25 mouse cellular contexts compared by ENCODE assay signal in the genomic region with DNA sequence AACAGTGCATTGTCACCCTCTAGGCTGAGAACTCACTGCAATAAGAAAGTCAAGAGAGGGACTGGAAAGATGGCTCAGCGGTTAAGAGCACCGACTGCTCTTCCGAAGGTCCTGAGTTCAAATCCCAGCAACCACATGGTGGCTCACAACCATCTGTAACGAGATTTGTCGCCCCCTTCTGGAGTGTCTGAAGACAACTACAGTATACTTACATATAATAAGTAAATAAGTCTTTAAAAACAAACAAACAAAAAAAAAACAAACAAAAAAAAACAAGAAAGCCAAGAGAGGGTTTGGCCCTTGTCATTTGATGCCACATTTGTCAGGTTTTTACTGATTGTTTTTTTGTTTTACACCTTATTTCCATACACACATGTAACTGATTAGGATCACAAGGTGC. TPM values are rescaled to one million over a fixed set of nuclear protein-coding genes. Genes with fewer than 3 reads are reported as not detected.
DNase-seq lines count a peak whose midpoint lies in the region; ATAC-seq and TF ChIP-seq lines count a peak whose summit lies in the region.
"Had no signal": no experiment of that assay in that cellular context is flagged by ENCODE, and none has a peak within 500 bp of the region (broad histone marks: within the 10 kb centered on the region; RNA-seq: fewer than 3 reads in every experiment).

No protein-coding gene starts in this region.

- H3K4me1 ChIP-seq in kidney, postnatal 0 days (replicated peaks; ENCODE audit: insufficient read depth, low read length): no peaks in the 10 kb centered on the region
- peaks cover 0 to 11% of the 10 kb centered on the region in 2 experiments; a peak in 3 of 4 replicates for H3K4me1 ChIP-seq in liver, embryonic 14.5 days (replicated peaks; ENCODE audit: control insufficient read depth in 2 of 2, insufficient read depth in 2 of 2, low read length in 1 of 2)
- H3K4me1 ChIP-seq in liver, embryonic 12.5 days: peaks cover 24% of the 10 kb centered on the region
- H3K4me1 ChIP-seq in E14TG2a.4 (replicated peaks; ENCODE audit: low read depth, low read length) (peaks cover 34% of the 10 kb centered on the region), MEL (ENCODE audit: control insufficient read depth in 1 of 2, insufficient read depth in 2 of 2, low read length in 2 of 2) (peaks cover 5 to 8% of the 10 kb centered on the region in 2 experiments; a peak in 3 of 4 replicates)
- H3K4me1 ChIP-seq: forebrain, embryonic 10.5 days; forebrain, embryonic 13.5 days; heart, embryonic 10.5 days; heart, embryonic 13.5 days; hindbrain, embryonic 12.5 days; hindbrain, embryonic 15.5 days had no signal

- no peaks in the 10 kb centered on the region for H3K36me3 ChIP-seq in kidney, postnatal 0 days (ENCODE audit: insufficient read depth, low read length)
- H3K36me3 ChIP-seq in liver, embryonic 14.5 days (replicated peaks; ENCODE audit: control insufficient read depth, insufficient read depth, low read depth): no peaks in the 10 kb centered on the region
- H3K36me3 ChIP-seq in liver, embryonic 12.5 days: no peaks in the 10 kb centered on the region
- H3K36me3 ChIP-seq in E14TG2a.4 (ENCODE audit: insufficient read depth, low read length) (no peaks in the 10 kb centered on the region), MEL (ENCODE audit: control insufficient read depth in 1 of 2, insufficient read depth in 2 of 2, low read length in 2 of 2) (0 out of 4 replicates have a peak, but pooled peaks cover 0 to 2% of the 10 kb centered on the region in 2 experiments)
- H3K36me3 ChIP-seq: forebrain, embryonic 10.5 days; heart, embryonic 10.5 days; heart, embryonic 13.5 days; hindbrain, embryonic 12.5 days; hindbrain, embryonic 15.5 days had no signal

- H3K27me3 ChIP-seq in kidney, postnatal 0 days (ENCODE audit: insufficient read depth, low read length): no peaks in the 10 kb centered on the region
- no peaks in the 10 kb centered on the region for H3K27me3 ChIP-seq in liver, embryonic 14.5 days (ENCODE audit: control insufficient read depth, insufficient read depth, low read length)
- no peaks in the 10 kb centered on the region for H3K27me3 ChIP-seq in liver, embryonic 12.5 days (replicated peaks)
- H3K27me3 ChIP-seq in E14TG2a.4 (ENCODE audit: insufficient read depth, low read length): no peaks in the 10 kb centered on the region
- no peaks in the 10 kb centered on the region for H3K27me3 ChIP-seq in MEL (ENCODE audit: control insufficient read depth in 1 of 2, insufficient read depth in 2 of 2, low read length in 2 of 2)
- H3K27me3 ChIP-seq: forebrain, embryonic 13.5 days; heart, embryonic 13.5 days; hindbrain, embryonic 12.5 days; hindbrain, embryonic 15.5 days had no signal

- no peaks in the 10 kb centered on the region for H3K79me2 ChIP-seq in MEL (ENCODE audit: control insufficient read depth, insufficient read depth, low read length, poor library complexity)

- H3K9ac ChIP-seq in kidney, postnatal 0 days (ENCODE audit: low read depth, low read length): no peak overlapping the region
- no peak overlapping the region for H3K9ac ChIP-seq in liver, embryonic 14.5 days (replicated peaks)
- H3K9ac ChIP-seq in liver, embryonic 12.5 days: no peak overlapping the region
- no peak overlapping the region for H3K9ac ChIP-seq in MEL (ENCODE audit: control insufficient read depth, low read depth, low read length, poor library complexity, severe bottlenecking)
- H3K9ac ChIP-seq: forebrain, embryonic 13.5 days; heart, embryonic 13.5 days; hindbrain, embryonic 12.5 days; hindbrain, embryonic 15.5 days had no signal

- TF ChIP-seq CTCF in kidney, postnatal 0 days (IDR thresholded peaks at IDR 0.05; ENCODE audit: low read depth): peak; percentile 28; the same call in 1 of the 2 replicates
- TF ChIP-seq CTCF in liver, embryonic 14.5 days (IDR thresholded peaks at IDR 0.05; ENCODE audit: low read depth): 0 out of 2 replicates have a peak, but pooled peaks have one; percentile 16
- TF ChIP-seq CTCF in E14TG2a.4 (conservative IDR thresholded peaks at IDR 0.05; ENCODE audit: low read length): peak; percentile 23; the same call in 1 of the 2 replicates
- TF ChIP-seq CTCF in MEL (IDR thresholded peaks at IDR 0.05 in 2 of 3, conservative IDR thresholded peaks at IDR 0.05 in 1 of 3; ENCODE audit: control insufficient read depth in 1 of 3, insufficient read depth in 1 of 3, low read depth in 2 of 3, low read length in 3 of 3, poor library complexity in 1 of 3, severe bottlenecking in 1 of 3): peak in 2 of 3 experiments; percentile 51 to 56; a peak in 4 of 6 replicates

- no peak for ATAC-seq in kidney, postnatal 0 days (replicated peaks; ENCODE audit: low FRiP score, low read depth)
- ATAC-seq in liver, embryonic 14.5 days (ENCODE audit: insufficient read depth): no peak
- ATAC-seq in liver, embryonic 12.5 days: no peak
- ATAC-seq: CD4-positive, CD25-positive, alpha-beta regulatory T cell, adult 4 months; forebrain, embryonic 13.5 days; forebrain, embryonic 16.5 days had no signal

- TF ChIP-seq RAD21 in MEL (IDR thresholded peaks at IDR 0.05; ENCODE audit: low read depth, low read length): no peak

- no peak overlapping the region for H3K27ac ChIP-seq in kidney, postnatal 0 days
- no peak overlapping the region for H3K27ac ChIP-seq in liver, embryonic 14.5 days
- H3K27ac ChIP-seq in liver, embryonic 12.5 days: no peak overlapping the region
- no peak overlapping the region for H3K27ac ChIP-seq in MEL (ENCODE audit: control insufficient read depth, low read depth, low read length)
- H3K27ac ChIP-seq: forebrain, embryonic 10.5 days; forebrain, embryonic 13.5 days; heart, embryonic 10.5 days; heart, embryonic 13.5 days; hindbrain, embryonic 12.5 days; hindbrain, embryonic 15.5 days had no signal

- 71% methylated on average over 5 of the region's 5 CpGs for WGBS in kidney, postnatal 0 days
- 54% methylated on average over 5 of the region's 5 CpGs for WGBS in liver, embryonic 14.5 days (ENCODE audit: insufficient replicate concordance)
- WGBS in liver, embryonic 12.5 days (ENCODE audit: insufficient replicate concordance): 69% methylated on average over 5 of the region's 5 CpGs

- no peak overlapping the region for H3K4me2 ChIP-seq in kidney, postnatal 0 days (ENCODE audit: low read length)
- no peak overlapping the region for H3K4me2 ChIP-seq in liver, embryonic 14.5 days (ENCODE audit: low read depth)
- H3K4me2 ChIP-seq in liver, embryonic 12.5 days: no peak overlapping the region
- H3K4me2 ChIP-seq: forebrain, embryonic 13.5 days; heart, embryonic 13.5 days; hindbrain, embryonic 12.5 days; hindbrain, embryonic 15.5 days had no signal

- TF ChIP-seq POLR2A in MEL (IDR thresholded peaks at IDR 0.05; ENCODE audit: control insufficient read depth in 1 of 2, insufficient read depth in 1 of 2, low read depth in 1 of 2, low read length in 2 of 2, poor library complexity in 1 of 2): no peak

- DNase-seq in kidney, postnatal 0 days (ENCODE audit: low spot score): no peak
- no peak for DNase-seq in kidney, postnatal 14 days
- no peak for DNase-seq in liver, embryonic 14.5 days (ENCODE audit: low read depth in 3 of 3, low spot score in 3 of 3)
- DNase-seq in MEL (ENCODE audit: low read depth, low spot score): peak; percentile 63
- no peak for DNase-seq in spleen, postnatal 10 days (ENCODE audit: low spot score in 2 of 2)
- no peak for DNase-seq in adrenal gland, adult 8-10 months
- DNase-seq: adrenal gland, adult 2 months; adrenal gland, postnatal 25 days; cerebellum, adult 11-12 months; cerebellum, adult 8-10 months; cerebellum, postnatal 10 days; cerebellum, postnatal 36 days; gastrocnemius, postnatal 25 days; heart, adult 18-20 months; heart, postnatal 14 days had no signal

- H3K9me3 ChIP-seq in kidney, postnatal 0 days (replicated peaks; ENCODE audit: low read length): no peaks in the 10 kb centered on the region
- H3K9me3 ChIP-seq in liver, embryonic 14.5 days (ENCODE audit: control insufficient read depth, low read length): no peaks in the 10 kb centered on the region
- H3K9me3 ChIP-seq in liver, embryonic 12.5 days (replicated peaks): no peaks in the 10 kb centered on the region
- H3K9me3 ChIP-seq in E14TG2a.4 (ENCODE audit: low read length) (no peaks in the 10 kb centered on the region), MEL (replicated peaks; ENCODE audit: insufficient read depth, low read length) (no peaks in the 10 kb centered on the region)
- H3K9me3 ChIP-seq: forebrain, embryonic 10.5 days; forebrain, embryonic 13.5 days; heart, embryonic 10.5 days; heart, embryonic 13.5 days; hindbrain, embryonic 12.5 days; hindbrain, embryonic 15.5 days had no signal

- H3K4me3 ChIP-seq in kidney, postnatal 0 days (replicated peaks; ENCODE audit: low read depth, low read length): no peak overlapping the region
- H3K4me3 ChIP-seq in liver, embryonic 14.5 days (ENCODE audit: insufficient read depth in 1 of 2, low read depth in 2 of 2, low read length in 2 of 2): no peak overlapping the region
- no peak overlapping the region for H3K4me3 ChIP-seq in liver, embryonic 12.5 days
- H3K4me3 ChIP-seq in E14TG2a.4 (replicated peaks; ENCODE audit: low read length): no peak overlapping the region
- no peak overlapping the region for H3K4me3 ChIP-seq in MEL (ENCODE audit: control insufficient read depth in 1 of 2, insufficient read depth in 1 of 2, low read depth in 2 of 2, low read length in 2 of 2)
- H3K4me3 ChIP-seq: forebrain, embryonic 10.5 days; forebrain, embryonic 13.5 days; heart, embryonic 10.5 days; heart, embryonic 13.5 days; hindbrain, embryonic 12.5 days; hindbrain, embryonic 15.5 days had no signal

- TF ChIP-seq EP300 in liver, embryonic 14.5 days (IDR thresholded peaks at IDR 0.05; ENCODE audit: low read depth): no peak
- no peak for TF ChIP-seq EP300 in MEL (IDR thresholded peaks at IDR 0.05; ENCODE audit: low read depth in 1 of 2, low read length in 2 of 2)

RNA-seq across cellular contexts. Expression of a gene that starts 11.5 kb away (rescaled TPM):
- 30.2 and 31.6 TPM in 2 replicates for polyA plus RNA-seq in kidney, postnatal 0 days (2015; fragmentation: Nextera tagmentation; extraction: Ambion mirVana)
- polyA plus RNA-seq in liver, embryonic 14.5 days (2012; rRNA removed): 6.1 and 6.6 TPM in 2 replicates
- 7.7 and 9.0 TPM in 2 replicates for polyA plus RNA-seq in liver, embryonic 14.5 days (2014; fragmentation: Nextera tagmentation; extraction: Ambion mirVana)
- polyA plus RNA-seq in liver, embryonic 12.5 days (2016; fragmentation: Nextera tagmentation; extraction: Ambion mirVana): 10.0 and 10.5 TPM in 2 replicates
- total RNA-seq in MEL (2012; rRNA removed): 22.8 and 24.0 TPM in 2 replicates
- 10 to 100 TPM in 1 of 2 experiments, not detected in 1; 84.9 TPM for polyA plus RNA-seq in MEL (2012; ENCODE audit: insufficient read depth in 1 of 2, insufficient read length in 2 of 2, low read depth in 1 of 2, low replicate concordance in 2 of 2, missing spikeins in 1 of 2)
- 10 to 100 TPM; 33.2 to 52.0 (median 44.1) TPM for total RNA-seq in adrenal gland, adult 8-10 months (2022)

RNA-seq across cellular contexts. Expression of a gene that starts 11.6 kb away (rescaled TPM):
- 28.1 and 29.2 TPM in 2 replicates for polyA plus RNA-seq in kidney, postnatal 0 days (2015; fragmentation: Nextera tagmentation; extraction: Ambion mirVana)
- polyA plus RNA-seq in liver, embryonic 14.5 days (2012; rRNA removed): 14.6 and 15.3 TPM in 2 replicates
- 17.0 and 21.9 TPM in 2 replicates for polyA plus RNA-seq in liver, embryonic 14.5 days (2014; fragmentation: Nextera tagmentation; extraction: Ambion mirVana)
- polyA plus RNA-seq in liver, embryonic 12.5 days (2016; fragmentation: Nextera tagmentation; extraction: Ambion mirVana): 31.6 and 32.8 TPM in 2 replicates
- total RNA-seq in MEL (2012; rRNA removed): 74.1 and 87.9 TPM in 2 replicates
- polyA plus RNA-seq in MEL (2012; ENCODE audit: insufficient read depth in 1 of 2, insufficient read length in 2 of 2, low read depth in 1 of 2, low replicate concordance in 2 of 2, missing spikeins in 1 of 2): 100 to 1,000 TPM in 1 of 2 experiments, 10 to 100 TPM in 1; 45.8 to 163 TPM
- total RNA-seq in adrenal gland, adult 8-10 months (2022): 10 to 100 TPM; 61.4 to 80.6 (median 69.3) TPM

RNA-seq across cellular contexts. Expression of a gene that starts 11.8 kb away (rescaled TPM):
- polyA plus RNA-seq in kidney, postnatal 0 days (2015; fragmentation: Nextera tagmentation; extraction: Ambion mirVana): 41.7 and 46.0 TPM in 2 replicates
- 17.0 and 20.6 TPM in 2 replicates for polyA plus RNA-seq in liver, embryonic 14.5 days (2012; rRNA removed)
- 17.7 and 22.6 TPM in 2 replicates for polyA plus RNA-seq in liver, embryonic 14.5 days (2014; fragmentation: Nextera tagmentation; extraction: Ambion mirVana)
- polyA plus RNA-seq in liver, embryonic 12.5 days (2016; fragmentation: Nextera tagmentation; extraction: Ambion mirVana): 47.0 and 47.2 TPM in 2 replicates
- total RNA-seq in MEL (2012; rRNA removed): 249 and 263 TPM in 2 replicates
- polyA plus RNA-seq in MEL (2012; ENCODE audit: insufficient read depth in 1 of 2, insufficient read length in 2 of 2, low read depth in 1 of 2, low replicate concordance in 2 of 2, missing spikeins in 1 of 2): 100 to 1,000 TPM in 1 of 2 experiments, 10 to 100 TPM in 1; 71.4 to 381 TPM
- 10 to 100 TPM; 78.6 to 92.0 (median 80.9) TPM for total RNA-seq in adrenal gland, adult 8-10 months (2022)

RNA-seq across cellular contexts. Expression of a gene that starts 57.4 kb away (rescaled TPM):
- 23.7 and 26.3 TPM in 2 replicates for polyA plus RNA-seq in kidney, postnatal 0 days (2015; fragmentation: Nextera tagmentation; extraction: Ambion mirVana)
- polyA plus RNA-seq in liver, embryonic 14.5 days (2012; rRNA removed): 25.6 and 26.4 TPM in 2 replicates
- 13.6 and 17.1 TPM in 2 replicates for polyA plus RNA-seq in liver, embryonic 14.5 days (2014; fragmentation: Nextera tagmentation; extraction: Ambion mirVana)
- polyA plus RNA-seq in liver, embryonic 12.5 days (2016; fragmentation: Nextera tagmentation; extraction: Ambion mirVana): 39.0 and 41.0 TPM in 2 replicates
- 121 and 131 TPM in 2 replicates for total RNA-seq in MEL (2012; rRNA removed)
- polyA plus RNA-seq in MEL (2012; ENCODE audit: insufficient read depth in 1 of 2, insufficient read length in 2 of 2, low read depth in 1 of 2, low replicate concordance in 2 of 2, missing spikeins in 1 of 2): 100 to 1,000 TPM; 121 to 423 TPM
- 10 to 100 TPM; 37.7 to 59.2 (median 52.6) TPM for total RNA-seq in adrenal gland, adult 8-10 months (2022)
